Mouse (Mus musculus) spleen, adult 2 months (tissue): ENCODE data around the gene Prkag2.

ENCODE experiments used
- CTCF ChIP-seq: fragments of 200-500 bp; IDR thresholded peaks from 2 replicates; pipeline ENCODE4 v1.5.1; 2011; ENCODE audit warnings: mild to moderate bottlenecking, inconsistent platforms; ENCODE audit not compliant: insufficient read depth, insufficient read length, insufficient replicate concordance; ENCODE audit errors: extremely low read depth
- POLR2A ChIP-seq: fragments of 200-500 bp; IDR thresholded peaks from 2 replicates; pipeline ENCODE4 v1.6.1; 2011; ENCODE audit warnings: low read depth, low read length, inconsistent platforms

DNA sequence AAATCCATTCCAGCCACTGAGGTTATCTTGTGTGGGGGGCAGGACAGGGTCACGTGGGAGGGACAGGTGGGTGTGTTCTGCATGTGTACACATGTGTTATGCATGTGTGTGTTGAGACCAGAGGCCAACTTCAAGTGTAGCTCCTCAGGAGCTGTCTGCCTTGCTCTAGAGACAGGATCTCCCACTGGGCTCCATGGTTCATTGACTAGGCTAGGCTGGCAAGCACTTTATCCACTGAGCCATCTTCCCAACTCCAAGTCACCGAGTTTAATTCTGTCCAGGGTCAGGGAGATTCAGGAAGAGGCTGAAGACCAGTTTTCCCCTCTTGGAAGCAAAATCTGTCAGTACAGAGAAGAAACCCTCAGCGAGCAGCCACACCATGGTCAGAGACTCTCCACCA lies 19.4 kb downstream of the Prkag2 start:
- TF ChIP-seq CTCF = no peak
- no peak for TF ChIP-seq POLR2A
